Mouse (Mus musculus): ENCODE data around the gene Cnot1. TPM values are rescaled to one million over a fixed set of nuclear protein-coding genes. Genes with fewer than 3 reads are reported as not detected.

Gene Cnot1
- polyA plus RNA-seq, 1 experiment from 2014 or later, result 18.0 TPM

GRCm38 (mm10) chr8:95822699-95823098 is 15.4 kb upstream of the Cnot1 start:
- Histone ChIP-seq H3K9ac (ENCODE audit: low read length) (no peak overlapping the region), H3K36me3 (ENCODE audit: control insufficient read depth, insufficient read depth, low read length) (no peaks in the 10 kb centered on the region), H3K27ac (replicated peaks) (no peak overlapping the region), H3K4me3 (ENCODE audit: low read depth, low read length) (no peak overlapping the region), H3K4me2 (replicated peaks; ENCODE audit: low read depth) (no peak overlapping the region), H3K9me3 (ENCODE audit: control insufficient read depth, low read length) (no peaks in the 10 kb centered on the region), H3K4me1 (replicated peaks; ENCODE audit: control insufficient read depth, insufficient read depth) (no peaks in the 10 kb centered on the region), H3K27me3 (ENCODE audit: control insufficient read depth, insufficient read depth, low read length) (no peaks in the 10 kb centered on the region)
- 73% methylated on average over 3 of the region's 3 CpGs for WGBS
- no peak for DNase-seq (ENCODE audit: low spot score)
- no peak for ATAC-seq (ENCODE audit: low FRiP score, low TSS enrichment)
- TF ChIP-seq EP300 (optimal IDR thresholded peaks at IDR 0.05) (no peak), CTCF (IDR thresholded peaks at IDR 0.05; ENCODE audit: low read depth) (no peak)

- Histone ChIP-seq H3K9ac (ENCODE audit: low read length) (no peak overlapping the region), H3K4me3 (ENCODE audit: low read depth, low read length) (no peak overlapping the region), H3K36me3 (ENCODE audit: control insufficient read depth, insufficient read depth, low read length) (no peaks in the 10 kb centered on the region), H3K9me3 (ENCODE audit: control insufficient read depth, low read length) (no peaks in the 10 kb centered on the region), H3K4me1 (replicated peaks; ENCODE audit: control insufficient read depth, insufficient read depth) (no peaks in the 10 kb centered on the region), H3K27me3 (ENCODE audit: control insufficient read depth, insufficient read depth, low read length) (no peaks in the 10 kb centered on the region), H3K27ac (replicated peaks) (no peak overlapping the region), H3K4me2 (replicated peaks; ENCODE audit: low read depth) (no peak overlapping the region)
- TF ChIP-seq CTCF (IDR thresholded peaks at IDR 0.05; ENCODE audit: low read depth), result no peak
- TF ChIP-seq EP300 (optimal IDR thresholded peaks at IDR 0.05), result no peak
- DNase-seq (ENCODE audit: low spot score), result no peak
- WGBS, result 83% methylated on average over 5 of the region's 5 CpGs
- ATAC-seq (ENCODE audit: low FRiP score, low TSS enrichment), result no peak
These were observed 14.8 kb upstream of the Cnot1 start for GRCm38 (mm10) chr8:95822096-95822495.

GRCm38 (mm10) chr8:95821266-95821665 is 14.0 kb upstream of the Cnot1 start:
- no peak overlapping the region for H3K4me3 ChIP-seq (ENCODE audit: low read depth, low read length)
- ATAC-seq (ENCODE audit: low FRiP score, low TSS enrichment) (no peak), DNase-seq (ENCODE audit: low spot score) (no peak)
- TF ChIP-seq EP300 (optimal IDR thresholded peaks at IDR 0.05) (no peak), CTCF (IDR thresholded peaks at IDR 0.05; ENCODE audit: low read depth) (no peak)
- no peaks in the 10 kb centered on the region for H3K27me3 ChIP-seq (ENCODE audit: control insufficient read depth, insufficient read depth, low read length)
- H3K4me2 ChIP-seq (replicated peaks; ENCODE audit: low read depth), result no peak overlapping the region
- no peak overlapping the region for H3K27ac ChIP-seq (replicated peaks)
- no peak overlapping the region for H3K9ac ChIP-seq (ENCODE audit: low read length)
- H3K4me1 ChIP-seq (replicated peaks; ENCODE audit: control insufficient read depth, insufficient read depth), result no peaks in the 10 kb centered on the region
- H3K9me3 ChIP-seq (ENCODE audit: control insufficient read depth, low read length), result no peaks in the 10 kb centered on the region
- H3K36me3 ChIP-seq (ENCODE audit: control insufficient read depth, insufficient read depth, low read length), result no peaks in the 10 kb centered on the region
- WGBS, result 53% methylated on average over 6 of the region's 6 CpGs

- H3K4me1 ChIP-seq (replicated peaks; ENCODE audit: control insufficient read depth, insufficient read depth), result no peaks in the 10 kb centered on the region
- H3K9ac ChIP-seq (ENCODE audit: low read length), result no peak overlapping the region
- TF ChIP-seq CTCF (IDR thresholded peaks at IDR 0.05; ENCODE audit: low read depth) (no peak), EP300 (optimal IDR thresholded peaks at IDR 0.05) (no peak)
- no peak overlapping the region for H3K27ac ChIP-seq (replicated peaks)
- no peak for DNase-seq (ENCODE audit: low spot score)
- no peak overlapping the region for H3K4me3 ChIP-seq (ENCODE audit: low read depth, low read length)
- H3K27me3 ChIP-seq (ENCODE audit: control insufficient read depth, insufficient read depth, low read length), result no peaks in the 10 kb centered on the region
- no peaks in the 10 kb centered on the region for H3K9me3 ChIP-seq (ENCODE audit: control insufficient read depth, low read length)
- WGBS, result 60% methylated on average over 1 of the region's 1 CpGs
- no peak for ATAC-seq (ENCODE audit: low FRiP score, low TSS enrichment)
- no peak overlapping the region for H3K4me2 ChIP-seq (replicated peaks; ENCODE audit: low read depth)
- H3K36me3 ChIP-seq (ENCODE audit: control insufficient read depth, insufficient read depth, low read length), result no peaks in the 10 kb centered on the region
These were observed 10.9 kb upstream of the Cnot1 start for GRCm38 (mm10) chr8:95818211-95818610.

GRCm38 (mm10) chr8:95817597-95817996 is 10.3 kb upstream of the Cnot1 start:
- H3K4me2 ChIP-seq (replicated peaks; ENCODE audit: low read depth), result no peak overlapping the region
- H3K36me3 ChIP-seq (ENCODE audit: control insufficient read depth, insufficient read depth, low read length), result no peaks in the 10 kb centered on the region
- DNase-seq (ENCODE audit: low spot score) (peak; percentile 37), ATAC-seq (ENCODE audit: low FRiP score, low TSS enrichment) (peak; percentile 65; the same call in 1 of the 2 replicates)
- no peaks in the 10 kb centered on the region for H3K4me1 ChIP-seq (replicated peaks; ENCODE audit: control insufficient read depth, insufficient read depth)
- WGBS, result 54% methylated on average over 3 of the region's 3 CpGs
- no peak overlapping the region for H3K9ac ChIP-seq (ENCODE audit: low read length)
- no peak overlapping the region for H3K4me3 ChIP-seq (ENCODE audit: low read depth, low read length)
- no peak overlapping the region for H3K27ac ChIP-seq (replicated peaks)
- TF ChIP-seq CTCF (IDR thresholded peaks at IDR 0.05; ENCODE audit: low read depth), result no peak
- TF ChIP-seq EP300 (optimal IDR thresholded peaks at IDR 0.05), result no peak
- no peaks in the 10 kb centered on the region for H3K9me3 ChIP-seq (ENCODE audit: control insufficient read depth, low read length)
- H3K27me3 ChIP-seq (ENCODE audit: control insufficient read depth, insufficient read depth, low read length), result no peaks in the 10 kb centered on the region

GRCm38 (mm10) chr8:95816044-95816708 is 8.9 kb upstream of the Cnot1 start:
- no peaks in the 10 kb centered on the region for H3K4me1 ChIP-seq (replicated peaks; ENCODE audit: control insufficient read depth, insufficient read depth)
- TF ChIP-seq EP300 (optimal IDR thresholded peaks at IDR 0.05) (no peak), CTCF (IDR thresholded peaks at IDR 0.05; ENCODE audit: low read depth) (no peak)
- 39% methylated on average over 6 of the region's 6 CpGs for WGBS
- H3K27me3 ChIP-seq (ENCODE audit: control insufficient read depth, insufficient read depth, low read length), result no peaks in the 10 kb centered on the region
- H3K36me3 ChIP-seq (ENCODE audit: control insufficient read depth, insufficient read depth, low read length), result no peaks in the 10 kb centered on the region
- no peak overlapping the region for H3K9ac ChIP-seq (ENCODE audit: low read length)
- ATAC-seq (ENCODE audit: low FRiP score, low TSS enrichment) (peak; percentile 86), DNase-seq (ENCODE audit: low spot score) (peak; percentile 44)
- no peak overlapping the region for H3K4me3 ChIP-seq (ENCODE audit: low read depth, low read length)
- no peak overlapping the region for H3K4me2 ChIP-seq (replicated peaks; ENCODE audit: low read depth)
- no peaks in the 10 kb centered on the region for H3K9me3 ChIP-seq (ENCODE audit: control insufficient read depth, low read length)
- H3K27ac ChIP-seq (replicated peaks), result no peak overlapping the region

Measured in stomach, postnatal 0 days (tissue).